Mouse (Mus musculus) kidney, embryonic 16.5 days (tissue): ENCODE results near the gene Insig1. TPM values are rescaled to one million over a fixed set of nuclear protein-coding genes. Genes with fewer than 3 reads are reported as not detected.
A peak's percentile ranks its signal among the peaks of the same experiment; 100 is the strongest.

Source experiments
- ATAC-seq: fragments of 200-750 bp; cut with Nextera tagmentation; 2 replicates; pipeline ENCODE4 v1.8.0; 2017; ENCODE audit warnings: moderate TSS enrichment; ENCODE audit not compliant: low FRiP score, low TSS enrichment
- H3K27ac ChIP-seq: fragments of 300-500 bp; sonication (generic); 2 replicates; pipeline ENCODE4 v1.5.1; 2014; ENCODE audit warnings: low read length
- H3K27me3 ChIP-seq: fragments of 300-500 bp; sonication (generic); 2 replicates; pipeline ENCODE4 v1.6.1; 2014; ENCODE audit warnings: low read length, control low read depth, mixed read lengths; ENCODE audit not compliant: insufficient read depth
- H3K36me3 ChIP-seq: fragments of 300-500 bp; sonication (generic); 2 replicates; pipeline ENCODE4 v1.6.1; 2014; ENCODE audit warnings: low read length, control low read depth, mixed read lengths; ENCODE audit not compliant: insufficient read depth
- H3K4me1 ChIP-seq: fragments of 300-500 bp; sonication (generic); 2 replicates; pipeline ENCODE4 v1.6.1; 2014; ENCODE audit warnings: low read length, control low read depth, mixed read lengths; ENCODE audit not compliant: insufficient read depth
- H3K4me2 ChIP-seq: fragments of 300-500 bp; sonication (generic); replicated peaks from 2 replicates; pipeline ENCODE4 v1.6.1; 2014; ENCODE audit warnings: low read depth, low read length
- H3K4me3 ChIP-seq: fragments of 300-500 bp; sonication (generic); 2 replicates; pipeline ENCODE4 v1.5.1; 2014; ENCODE audit warnings: mild to moderate bottlenecking, low read length
- H3K9ac ChIP-seq: fragments of 300-500 bp; sonication (generic); replicated peaks from 2 replicates; pipeline ENCODE4 v1.6.1; 2014; ENCODE audit warnings: low read length
- H3K9me3 ChIP-seq: fragments of 300-500 bp; sonication (generic); 2 replicates; pipeline ENCODE4 v1.6.1; 2016; ENCODE audit warnings: low read length, control low read depth
- WGBS: fragments of 180-500 bp; shearing (Covaris S2); extraction: QIAGEN DNeasy Blood & Tissue Kit; methylation state at CpG from one replicate; pipeline ENCODE4 v1.1.7; 2014; 5-methylcytosine and 5-hydroxymethylcytosine counted together
- polyA plus RNA-seq: library from polyadenylated mRNA; unstranded; fragments of >200 nt; fragmentation: Nextera tagmentation; extraction: Ambion mirVana; gene quantifications from 2 replicates; pipeline ENCODE4 v1.2.1, GENCODE M21; 2015

Gene Insig1
- polyA plus RNA-seq = 40.2 and 47.4 TPM in 2 replicates

- Histone ChIP-seq H3K4me3 (peak within 1 kb of the TSS; percentile 81), H3K27me3 (no peaks in the 10 kb centered on the region), H3K27ac (peak within 1 kb of the TSS; percentile 88), H3K9ac (peak within 1 kb of the TSS; percentile 83), H3K4me1 (peaks cover 26% of the 10 kb centered on the region), H3K9me3 (no peaks in the 10 kb centered on the region), H3K36me3 (peaks cover 25% of the 10 kb centered on the region), H3K4me2 (peak within 1 kb of the TSS; percentile 65)
- WGBS = under 1% methylated on average over 64 of the region's 64 CpGs
- ATAC-seq = peak; percentile 95
Observed at GRCm38 (mm10) chr5:28070828-28071455, at the start of gene Insig1. Insig1 (plus strand) TSS chr5:28071363.

- 35% methylated on average over 2 of the region's 2 CpGs for WGBS
- Histone ChIP-seq H3K4me2 (no peak overlapping the region), H3K27me3 (no peaks in the 10 kb centered on the region), H3K9ac (no peak overlapping the region), H3K4me1 (no peaks in the 10 kb centered on the region), H3K27ac (no peak overlapping the region), H3K36me3 (no peaks in the 10 kb centered on the region), H3K4me3 (no peak overlapping the region), H3K9me3 (no peaks in the 10 kb centered on the region)
- no peak for ATAC-seq
Observed at GRCm38 (mm10) chr5:28023452-28023851, 47.7 kb upstream of the Insig1 start.

- no peaks in the 10 kb centered on the region for H3K9me3 ChIP-seq
- H3K36me3 ChIP-seq = no peaks in the 10 kb centered on the region
- no peak overlapping the region for H3K27ac ChIP-seq
- no peak overlapping the region for H3K9ac ChIP-seq
- no peaks in the 10 kb centered on the region for H3K4me1 ChIP-seq
- H3K4me2 ChIP-seq = no peak overlapping the region
- no peaks in the 10 kb centered on the region for H3K27me3 ChIP-seq
- 76% methylated on average over 3 of the region's 3 CpGs for WGBS
- ATAC-seq = no peak
- no peak overlapping the region for H3K4me3 ChIP-seq
Observed at GRCm38 (mm10) chr5:28031577-28032236, 39.5 kb upstream of the Insig1 start.

- no peak overlapping the region for H3K9ac ChIP-seq
- no peak for ATAC-seq
- no peaks in the 10 kb centered on the region for H3K27me3 ChIP-seq
- no peak overlapping the region for H3K4me2 ChIP-seq
- 84% methylated on average over 10 of the region's 10 CpGs for WGBS
- H3K4me1 ChIP-seq = no peaks in the 10 kb centered on the region
- H3K4me3 ChIP-seq = no peak overlapping the region
- no peaks in the 10 kb centered on the region for H3K36me3 ChIP-seq
- H3K9me3 ChIP-seq = no peaks in the 10 kb centered on the region
- H3K27ac ChIP-seq = no peak overlapping the region
Observed at GRCm38 (mm10) chr5:28032866-28033265, 38.3 kb upstream of the Insig1 start.

- Histone ChIP-seq H3K27ac (no peak overlapping the region), H3K9ac (no peak overlapping the region), H3K27me3 (no peaks in the 10 kb centered on the region), H3K9me3 (no peaks in the 10 kb centered on the region), H3K4me1 (no peaks in the 10 kb centered on the region), H3K4me3 (no peak overlapping the region), H3K4me2 (no peak overlapping the region), H3K36me3 (no peaks in the 10 kb centered on the region)
- no peak for ATAC-seq
- WGBS = 84% methylated on average over 5 of the region's 5 CpGs
Observed at GRCm38 (mm10) chr5:28033281-28033680, 37.9 kb upstream of the Insig1 start.

- Histone ChIP-seq H3K4me1 (no peaks in the 10 kb centered on the region), H3K9me3 (no peaks in the 10 kb centered on the region), H3K4me3 (no peak overlapping the region), H3K27me3 (no peaks in the 10 kb centered on the region), H3K27ac (no peak overlapping the region), H3K4me2 (no peak overlapping the region), H3K9ac (no peak overlapping the region), H3K36me3 (no peaks in the 10 kb centered on the region)
- 88% methylated on average over 5 of the region's 5 CpGs for WGBS
- ATAC-seq = no peak
Observed at GRCm38 (mm10) chr5:28033826-28034225, 37.3 kb upstream of the Insig1 start.

GRCm38 (mm10) chr5:28036011-28036410 lies 35.2 kb upstream of the Insig1 start:
- Histone ChIP-seq H3K4me2 (no peak overlapping the region), H3K9me3 (no peaks in the 10 kb centered on the region), H3K27ac (no peak overlapping the region), H3K9ac (no peak overlapping the region), H3K4me3 (no peak overlapping the region), H3K4me1 (no peaks in the 10 kb centered on the region), H3K36me3 (no peaks in the 10 kb centered on the region), H3K27me3 (no peaks in the 10 kb centered on the region)
- 74% methylated on average over 1 of the region's 1 CpGs for WGBS
- ATAC-seq = no peak

GRCm38 (mm10) chr5:28036518-28036917 lies 34.6 kb upstream of the Insig1 start:
- 83% methylated on average over 1 of the region's 1 CpGs for WGBS
- Histone ChIP-seq H3K9ac (no peak overlapping the region), H3K4me1 (no peaks in the 10 kb centered on the region), H3K27ac (no peak overlapping the region), H3K9me3 (no peaks in the 10 kb centered on the region), H3K36me3 (no peaks in the 10 kb centered on the region), H3K4me3 (no peak overlapping the region), H3K27me3 (no peaks in the 10 kb centered on the region), H3K4me2 (no peak overlapping the region)
- no peak for ATAC-seq

- H3K27me3 ChIP-seq = no peaks in the 10 kb centered on the region
- no peak overlapping the region for H3K4me2 ChIP-seq
- peak overlapping the region; percentile 12; the same call in 1 of the 2 replicates for H3K27ac ChIP-seq
- H3K4me3 ChIP-seq = no peak overlapping the region
- H3K36me3 ChIP-seq = no peaks in the 10 kb centered on the region
- H3K9ac ChIP-seq = no peak overlapping the region
- no peaks in the 10 kb centered on the region for H3K4me1 ChIP-seq
- no peaks in the 10 kb centered on the region for H3K9me3 ChIP-seq
- peak; percentile 24; the same call in 1 of the 2 replicates for ATAC-seq
- WGBS = 5% methylated on average over 3 of the region's 3 CpGs
Observed at GRCm38 (mm10) chr5:28037172-28037591, 34.0 kb upstream of the Insig1 start.

- no peak overlapping the region for H3K9ac ChIP-seq
- WGBS = 34% methylated on average over 5 of the region's 5 CpGs
- no peaks in the 10 kb centered on the region for H3K27me3 ChIP-seq
- H3K27ac ChIP-seq = peak overlapping the region; percentile 12; the same call in 1 of the 2 replicates
- H3K4me3 ChIP-seq = no peak overlapping the region
- no peaks in the 10 kb centered on the region for H3K9me3 ChIP-seq
- ATAC-seq = no peak
- no peaks in the 10 kb centered on the region for H3K36me3 ChIP-seq
- no peaks in the 10 kb centered on the region for H3K4me1 ChIP-seq
- H3K4me2 ChIP-seq = no peak overlapping the region
Observed at GRCm38 (mm10) chr5:28037639-28038038, 33.5 kb upstream of the Insig1 start.
